Mouse (Mus musculus): Measurements from ENCODE around the gene Col4a2.

- TF ChIP-seq CTCF (IDR thresholded peaks at IDR 0.05) (no peak), EP300 (IDR thresholded peaks at IDR 0.05) (no peak)
Observed at GRCm38 (mm10) chr8:11266471-11266870, 46.1 kb upstream of the Col4a2 start.
